In the genomic region with DNA sequence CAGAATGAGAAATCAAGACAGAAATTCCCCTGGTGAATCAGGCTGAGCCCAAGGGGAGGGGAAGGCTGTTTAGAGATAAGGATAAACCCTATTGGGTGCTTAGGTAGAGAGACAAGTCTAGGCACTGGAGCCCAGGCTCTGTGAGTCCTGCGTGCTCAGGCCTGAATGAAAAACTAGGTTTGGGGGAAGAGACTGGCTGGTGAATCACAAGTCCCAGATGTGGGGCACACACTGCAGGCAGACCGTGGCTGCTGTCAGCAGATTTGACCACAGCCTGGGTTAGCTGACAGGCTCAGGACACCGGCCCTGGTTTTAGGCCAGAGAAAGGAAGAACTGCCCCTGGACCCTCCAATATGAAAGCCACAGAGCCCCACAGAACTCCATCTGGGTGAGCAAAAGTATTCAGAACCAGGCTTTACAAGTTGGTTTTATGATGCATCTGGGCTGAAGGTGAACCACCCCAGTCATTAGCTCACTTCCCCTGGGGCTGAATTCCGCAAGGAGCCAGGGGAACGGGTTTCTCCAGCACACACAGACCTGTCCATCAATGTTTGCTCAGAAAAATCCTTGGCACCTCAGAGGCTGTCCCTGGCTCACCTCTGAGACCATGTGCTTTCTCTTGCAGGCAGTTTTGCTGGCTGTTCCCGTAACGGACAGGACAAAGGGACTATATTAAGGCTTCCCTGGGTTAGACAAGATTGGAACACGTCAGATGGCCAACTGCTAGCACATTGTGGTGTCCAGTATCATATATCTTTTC, we compare ENCODE assay signal across 8 mouse cellular contexts.
DNase-seq lines count a peak whose midpoint lies in the region; ATAC-seq lines count a peak whose summit lies in the region.

No protein-coding gene starts in this region.

- peak; percentile 24 to 72 for DNase-seq in adrenal gland, adult (ENCODE audit: inconsistent age in 2 of 2, low spot score in 1 of 2)
- no peak for DNase-seq in adrenal gland, postnatal 4 days (ENCODE audit: low spot score in 2 of 2)
- DNase-seq in 3134 (ENCODE audit: extremely low read depth, insufficient read length, low spot score): peak; percentile 76
- DNase-seq in cerebellum, postnatal 25 days: peak; percentile 45 to 56
- DNase-seq in kidney, adult 9 months: peak; percentile 29
- DNase-seq in thymus, postnatal 14 days: no peak

- ATAC-seq in granulocyte monocyte progenitor cell, adult 5-6 weeks (replicated peaks; ENCODE audit: poor library complexity, severe bottlenecking): peak; percentile 48
- peak; percentile 77 for ATAC-seq in megakaryocyte-erythroid progenitor cell, adult 5-6 weeks (replicated peaks; ENCODE audit: low FRiP score, low TSS enrichment, poor library complexity, severe bottlenecking)

Comparison
In these comparisons a context has a peak if more than half of its experiments do, and no peak if none do; other contexts are left out.
1. DNase-seq: peak in adrenal gland, adult (2 of 2), 3134 (single experiment), cerebellum, postnatal 25 days (2 of 2) and kidney, adult 9 months (single experiment); none in adrenal gland, postnatal 4 days (0 of 2) and thymus, postnatal 14 days (single experiment).